Mouse (Mus musculus) intestine, postnatal 0 days (tissue): Measurements from ENCODE around the gene 4921536K21Rik. TPM values are rescaled to one million over a fixed set of nuclear protein-coding genes. Genes with fewer than 3 reads are reported as not detected.

Source experiments
- ATAC-seq: fragments of 200-750 bp; cut with Nextera tagmentation; 2 replicates; pipeline ENCODE4 v1.8.0; 2017; ENCODE audit warnings: mild to moderate bottlenecking, moderate TSS enrichment, moderate library complexity
- H3K27ac ChIP-seq: fragments of 300-500 bp; sonication (generic); 2 replicates; pipeline ENCODE4 v1.5.1; 2014; ENCODE audit warnings: mild to moderate bottlenecking, low read depth, low read length, moderate library complexity
- H3K27me3 ChIP-seq: fragments of 300-500 bp; sonication (generic); replicated peaks from 2 replicates; pipeline ENCODE4 v1.6.1; 2014; ENCODE audit warnings: low read length, mixed read lengths; ENCODE audit not compliant: control insufficient read depth, insufficient read depth
- H3K36me3 ChIP-seq: fragments of 300-500 bp; sonication (generic); 2 replicates; pipeline ENCODE4 v1.6.1; 2014; ENCODE audit warnings: mild to moderate bottlenecking, moderate library complexity; ENCODE audit not compliant: control insufficient read depth, insufficient read depth
- H3K4me1 ChIP-seq: fragments of 300-500 bp; sonication (generic); replicated peaks from 2 replicates; pipeline ENCODE4 v1.6.1; 2014; ENCODE audit warnings: antibody characterized with exemption, low read length, mixed read lengths; ENCODE audit not compliant: control insufficient read depth, insufficient read depth
- H3K4me2 ChIP-seq: fragments of 300-500 bp; sonication (generic); replicated peaks from 2 replicates; pipeline ENCODE4 v1.6.1; 2014; ENCODE audit warnings: low read depth, mild to moderate bottlenecking, moderate library complexity
- H3K4me3 ChIP-seq: fragments of 300-500 bp; sonication (generic); 2 replicates; pipeline ENCODE4 v1.5.1; 2014; ENCODE audit warnings: low read depth, low read length
- H3K9ac ChIP-seq: fragments of 300-500 bp; sonication (generic); 2 replicates; pipeline ENCODE4 v1.6.1; 2014; ENCODE audit warnings: mild to moderate bottlenecking, low read depth, low read length
- H3K9me3 ChIP-seq: fragments of 300-500 bp; sonication (generic); 2 replicates; pipeline ENCODE4 v1.6.1; 2016; ENCODE audit warnings: mixed run types; ENCODE audit not compliant: control insufficient read depth
- CTCF ChIP-seq: sonication (generic); IDR thresholded peaks from 2 replicates; pipeline ENCODE4 v1.5.1; 2016; ENCODE audit warnings: low read depth, mild to moderate bottlenecking, control low read depth, antibody characterized with exemption, moderate library complexity
- WGBS: fragments of 180-500 bp; shearing (Covaris S2); extraction: QIAGEN DNeasy Blood & Tissue Kit; methylation state at CpG from one replicate; pipeline ENCODE4 v1.1.7; 2014; 5-methylcytosine and 5-hydroxymethylcytosine counted together
- polyA plus RNA-seq: library from polyadenylated mRNA; unstranded; fragments of >200 nt; fragmentation: Nextera tagmentation; extraction: Ambion mirVana; gene quantifications from 2 replicates; pipeline ENCODE4 v1.2.1, GENCODE M21; 2015

Gene 4921536K21Rik
- polyA plus RNA-seq, 1 experiment from 2014 or later = 0.20 TPM

GRCm38 (mm10) chr11:3887331-3887730, 7.6 kb downstream of the 4921536K21Rik start:
- Histone ChIP-seq H3K27ac (no peak overlapping the region), H3K4me1 (no peaks in the 10 kb centered on the region), H3K9ac (no peak overlapping the region), H3K4me3 (no peak overlapping the region), H3K9me3 (no peaks in the 10 kb centered on the region), H3K4me2 (no peak overlapping the region), H3K36me3 (no peaks in the 10 kb centered on the region), H3K27me3 (peaks cover 5% of the 10 kb centered on the region; the same call in 1 of the 2 replicates)
- 64% methylated on average over 5 of the region's 5 CpGs for WGBS
- no peak for ATAC-seq
- TF ChIP-seq CTCF = no peak

- TF ChIP-seq CTCF = no peak
- ATAC-seq = no peak
- H3K4me3 ChIP-seq = no peak overlapping the region
- no peaks in the 10 kb centered on the region for H3K4me1 ChIP-seq
- no peaks in the 10 kb centered on the region for H3K36me3 ChIP-seq
- H3K27me3 ChIP-seq = peaks cover 5% of the 10 kb centered on the region; the same call in 1 of the 2 replicates
- no peak overlapping the region for H3K9ac ChIP-seq
- H3K9me3 ChIP-seq = no peaks in the 10 kb centered on the region
- no peak overlapping the region for H3K4me2 ChIP-seq
- 88% methylated on average over 3 of the region's 3 CpGs for WGBS
- no peak overlapping the region for H3K27ac ChIP-seq
Observed at GRCm38 (mm10) chr11:3883711-3884110, 11.2 kb downstream of the 4921536K21Rik start.

GRCm38 (mm10) chr11:3879836-3880235, 15.1 kb downstream of the 4921536K21Rik start:
- Histone ChIP-seq H3K9me3 (no peaks in the 10 kb centered on the region), H3K9ac (no peak overlapping the region), H3K27ac (no peak overlapping the region), H3K4me3 (no peak overlapping the region), H3K27me3 (peaks cover 5% of the 10 kb centered on the region; the same call in 1 of the 2 replicates), H3K4me2 (no peak overlapping the region), H3K4me1 (no peaks in the 10 kb centered on the region), H3K36me3 (no peaks in the 10 kb centered on the region)
- ATAC-seq = no peak
- 33% methylated on average over 2 of the region's 2 CpGs for WGBS
- TF ChIP-seq CTCF = peak; percentile 91

GRCm38 (mm10) chr11:3878660-3879059, 16.2 kb downstream of the 4921536K21Rik start:
- no peak overlapping the region for H3K9ac ChIP-seq
- no peak for TF ChIP-seq CTCF
- no peaks in the 10 kb centered on the region for H3K9me3 ChIP-seq
- ATAC-seq = peak; percentile 56
- peaks cover under 1% of the 10 kb centered on the region; the same call in 1 of the 2 replicates for H3K27me3 ChIP-seq
- H3K4me1 ChIP-seq = no peaks in the 10 kb centered on the region
- WGBS = 59% methylated on average over 7 of the region's 7 CpGs
- H3K36me3 ChIP-seq = no peaks in the 10 kb centered on the region
- H3K4me3 ChIP-seq = no peak overlapping the region
- no peak overlapping the region for H3K27ac ChIP-seq
- H3K4me2 ChIP-seq = no peak overlapping the region

- no peak for TF ChIP-seq CTCF
- Histone ChIP-seq H3K4me2 (no peak overlapping the region), H3K9ac (no peak overlapping the region), H3K27ac (no peak overlapping the region), H3K36me3 (no peaks in the 10 kb centered on the region), H3K27me3 (no peaks in the 10 kb centered on the region), H3K4me3 (no peak overlapping the region), H3K4me1 (no peaks in the 10 kb centered on the region), H3K9me3 (no peaks in the 10 kb centered on the region)
- no peak for ATAC-seq
- WGBS = 76% methylated on average over 6 of the region's 6 CpGs
Observed at GRCm38 (mm10) chr11:3876419-3876818, 18.5 kb downstream of the 4921536K21Rik start.

GRCm38 (mm10) chr11:3864343-3864742, 30.6 kb downstream of the 4921536K21Rik start:
- Histone ChIP-seq H3K27ac (no peak overlapping the region), H3K4me1 (no peaks in the 10 kb centered on the region), H3K9me3 (no peaks in the 10 kb centered on the region), H3K36me3 (no peaks in the 10 kb centered on the region), H3K27me3 (peaks cover 10% of the 10 kb centered on the region; the same call in 1 of the 2 replicates), H3K4me2 (peak overlapping the region; percentile 66), H3K9ac (no peak overlapping the region), H3K4me3 (peak overlapping the region; percentile 28)
- TF ChIP-seq CTCF = no peak
- ATAC-seq = no peak
- WGBS = 41% methylated on average over 6 of the region's 6 CpGs
